Mouse (Mus musculus): Measurements from ENCODE around the gene H2-M3. TPM values are rescaled to one million over a fixed set of nuclear protein-coding genes. Genes with fewer than 3 reads are reported as not detected.
"Not testable (repeated sequence)": the region's sequence is repeated elsewhere in the genome, so short reads cannot be mapped to it uniquely, and the experiment has no call there.

Gene H2-M3
- 4.2 and 4.9 TPM in 2 replicates for polyA plus RNA-seq (2015; fragmentation: Nextera tagmentation; extraction: Ambion mirVana)

DNA sequence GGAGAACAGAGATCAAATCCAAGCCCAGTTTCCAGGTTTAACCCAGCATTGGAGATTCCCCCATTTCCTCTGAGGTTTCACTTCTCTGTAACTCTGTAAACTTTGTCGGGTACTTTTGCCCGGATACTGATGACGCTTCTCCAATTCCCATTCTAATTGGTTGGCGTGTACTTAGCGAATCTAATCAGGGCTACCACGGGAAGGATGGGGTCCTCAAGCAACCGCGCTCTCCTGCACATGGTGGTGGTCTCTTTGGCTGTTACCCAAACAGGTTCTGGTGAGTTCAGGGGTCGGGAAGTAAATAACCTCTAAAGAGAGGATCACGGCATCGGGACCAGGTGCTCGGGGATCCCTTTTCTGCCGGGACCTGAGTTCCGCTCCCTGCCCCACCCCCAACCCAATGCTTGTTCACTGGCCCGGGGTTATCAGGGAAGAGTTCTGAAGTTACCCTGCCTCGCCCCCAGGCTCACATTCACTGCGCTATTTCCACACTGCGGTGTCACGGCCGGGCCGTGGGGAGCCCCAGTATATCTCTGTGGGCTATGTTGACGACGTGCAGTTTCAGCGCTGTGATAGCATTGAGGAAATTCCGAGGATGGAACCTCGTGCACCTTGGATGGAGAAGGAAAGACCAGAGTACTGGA, at the start of gene H2-M3:
TSS of gene H2-M3 (plus strand) at position 163 of the 644 bp plus-strand sequence.
- Histone ChIP-seq H3K4me1 (0 out of 2 replicates have a peak, but pooled peaks cover 5% of the 10 kb centered on the region), H3K4me3 (replicated peaks) (peak within 1 kb of the TSS; percentile 55), H3K36me3 (no peaks in the 10 kb centered on the region), H3K27me3 (replicated peaks) (no peaks in the 10 kb centered on the region), H3K9ac (no peak within 1 kb of the TSS), H3K27ac (no peak within 1 kb of the TSS), H3K4me2 (peak within 1 kb of the TSS; percentile 81), H3K9me3 (no peaks in the 10 kb centered on the region)
- ATAC-seq (ENCODE audit: insufficient read depth, low FRiP score, low read depth): peak; percentile 91
- 2% methylated on average over 26 of the region's 26 CpGs for WGBS

DNA sequence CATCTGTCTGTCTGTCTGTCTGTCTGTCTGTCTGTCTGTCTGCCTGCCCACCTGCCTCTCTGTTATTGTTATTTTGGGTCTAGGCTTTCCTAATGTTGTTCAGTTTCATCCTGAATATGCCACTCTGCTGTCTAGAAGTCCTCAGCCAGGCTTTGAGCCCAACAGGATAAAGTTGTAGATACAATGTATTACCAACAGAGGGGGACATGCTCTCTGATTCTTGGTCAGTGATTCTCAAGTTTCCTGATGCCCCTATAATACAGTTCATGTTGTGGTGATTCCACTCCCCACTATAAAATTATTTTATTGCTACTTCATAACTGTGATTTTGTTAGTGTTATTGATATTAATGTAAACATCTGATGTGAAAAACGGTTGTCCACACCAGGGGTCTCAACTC, 48.1 kb upstream of the H2-M3 start:
- no peaks in the 10 kb centered on the region for H3K9me3 ChIP-seq
- no peaks in the 10 kb centered on the region for H3K27me3 ChIP-seq (replicated peaks)
- WGBS: 29% methylated on average over 1 of the region's 1 CpGs
- H3K4me2 ChIP-seq: no peak overlapping the region
- H3K4me1 ChIP-seq: no peaks in the 10 kb centered on the region
- no peak overlapping the region for H3K4me3 ChIP-seq (replicated peaks)
- no peaks in the 10 kb centered on the region for H3K36me3 ChIP-seq
- ATAC-seq (ENCODE audit: insufficient read depth, low FRiP score, low read depth): no peak
- no peak overlapping the region for H3K27ac ChIP-seq
- no peak overlapping the region for H3K9ac ChIP-seq

DNA sequence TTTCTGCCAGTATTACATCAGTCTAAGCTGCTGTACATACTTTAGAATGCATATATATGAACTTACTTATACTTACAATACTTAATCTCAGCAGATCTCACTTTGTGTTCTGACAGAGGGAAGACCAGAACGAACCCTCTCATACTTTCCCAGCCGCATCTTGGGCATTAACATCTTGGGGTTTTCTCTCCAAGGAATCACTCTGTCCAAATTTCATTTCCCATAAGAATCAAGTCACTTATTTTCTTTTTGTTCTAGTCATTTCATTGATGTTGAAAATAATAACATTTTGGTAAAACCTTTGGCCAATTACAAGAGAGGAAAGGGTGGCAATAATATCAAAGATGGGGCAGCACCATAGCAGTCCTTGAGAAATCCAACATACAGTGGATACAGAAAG, 32.8 kb upstream of the H2-M3 start, which contains the start of gene Olfr97:
TSS of gene Olfr97 (minus strand) at position 101 of the 400 bp plus-strand sequence.
- H3K27me3 ChIP-seq (replicated peaks); H3K36me3 ChIP-seq; H3K27ac ChIP-seq; H3K4me3 ChIP-seq (replicated peaks); H3K9ac ChIP-seq; H3K4me1 ChIP-seq; H3K4me2 ChIP-seq; H3K9me3 ChIP-seq; ATAC-seq (ENCODE audit: insufficient read depth, low FRiP score, low read depth): not testable (repeated sequence)
- 87% methylated on average over 2 of the region's 2 CpGs for WGBS

DNA sequence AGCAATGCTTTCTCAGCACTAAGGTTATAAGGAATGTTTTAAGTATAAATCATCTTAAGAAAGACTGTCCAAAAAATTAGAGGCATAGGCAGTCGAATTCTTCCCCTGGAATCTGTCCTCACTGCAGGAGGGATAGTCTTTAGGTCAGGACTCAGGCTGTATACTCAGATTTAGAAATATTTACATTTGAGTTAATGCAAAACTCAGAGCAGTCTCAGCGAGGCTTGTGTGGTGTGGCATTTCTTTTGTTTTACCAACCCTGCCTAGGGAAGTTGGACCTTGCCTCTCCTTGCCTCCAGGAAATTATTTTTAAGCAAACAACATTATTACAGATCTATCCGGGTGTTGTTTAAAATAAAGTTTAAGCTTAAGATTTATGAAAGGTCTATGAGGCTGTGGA, 27.8 kb upstream of the H2-M3 start:
- Histone ChIP-seq H3K36me3 (no peaks in the 10 kb centered on the region), H3K27me3 (replicated peaks) (no peaks in the 10 kb centered on the region), H3K27ac (no peak overlapping the region), H3K4me1 (no peaks in the 10 kb centered on the region), H3K9ac (no peak overlapping the region), H3K4me3 (replicated peaks) (no peak overlapping the region), H3K4me2 (no peak overlapping the region), H3K9me3 (no peaks in the 10 kb centered on the region)
- no peak for ATAC-seq (ENCODE audit: insufficient read depth, low FRiP score, low read depth)
- 8% methylated on average over 3 of the region's 3 CpGs for WGBS

- no peaks in the 10 kb centered on the region for H3K27me3 ChIP-seq (replicated peaks)
- H3K4me2 ChIP-seq: no peak overlapping the region
- ATAC-seq (ENCODE audit: insufficient read depth, low FRiP score, low read depth): no peak
- no peaks in the 10 kb centered on the region for H3K9me3 ChIP-seq
- no peak overlapping the region for H3K27ac ChIP-seq
- H3K36me3 ChIP-seq: no peaks in the 10 kb centered on the region
- no peaks in the 10 kb centered on the region for H3K4me1 ChIP-seq
- WGBS: 26% methylated on average over 5 of the region's 5 CpGs
- H3K4me3 ChIP-seq (replicated peaks): no peak overlapping the region
- H3K9ac ChIP-seq: no peak overlapping the region
Measured at GRCm38 (mm10) chr17:37246715-37247114, 23.3 kb upstream of the H2-M3 start.

DNA sequence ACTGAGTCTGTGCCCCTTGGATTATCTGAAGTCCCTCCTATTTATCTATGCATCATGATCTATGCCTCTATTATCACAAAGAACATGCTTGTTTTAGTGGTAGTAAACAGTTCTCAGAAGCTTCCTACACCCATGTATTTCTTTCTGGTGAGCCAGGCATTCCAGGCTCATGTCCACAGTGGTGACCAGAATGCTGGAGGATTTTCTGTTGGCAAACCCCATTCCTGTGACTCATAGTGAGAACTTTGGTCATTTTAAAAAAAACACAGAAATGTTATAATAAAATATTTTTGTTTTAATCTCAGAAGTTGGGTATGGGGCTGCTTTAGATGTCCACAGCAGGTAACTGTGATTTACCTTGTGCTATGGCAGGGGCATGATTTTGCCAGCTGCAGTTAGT, 20.6 kb upstream of the H2-M3 start:
- Histone ChIP-seq H3K4me2 (no peak overlapping the region), H3K27ac (no peak overlapping the region), H3K36me3 (no peaks in the 10 kb centered on the region), H3K27me3 (replicated peaks) (no peaks in the 10 kb centered on the region), H3K4me1 (no peaks in the 10 kb centered on the region), H3K4me3 (replicated peaks) (no peak overlapping the region), H3K9me3 (no peaks in the 10 kb centered on the region), H3K9ac (no peak overlapping the region)
- ATAC-seq (ENCODE audit: insufficient read depth, low FRiP score, low read depth): no peak

- Histone ChIP-seq H3K4me2 (no peak overlapping the region), H3K27me3 (replicated peaks) (no peaks in the 10 kb centered on the region), H3K27ac (no peak overlapping the region), H3K4me3 (replicated peaks) (no peak overlapping the region), H3K9ac (no peak overlapping the region), H3K9me3 (no peaks in the 10 kb centered on the region), H3K4me1 (no peaks in the 10 kb centered on the region), H3K36me3 (no peaks in the 10 kb centered on the region)
- 4% methylated on average over 1 of the region's 1 CpGs for WGBS
- ATAC-seq (ENCODE audit: insufficient read depth, low FRiP score, low read depth): no peak
Measured at GRCm38 (mm10) chr17:37250544-37250943, 19.5 kb upstream of the H2-M3 start.

GRCm38 (mm10) chr17:37263626-37264025, 6.4 kb upstream of the H2-M3 start, which contains the start of gene Olfr98:
Olfr98 (minus strand) TSS chr17:37263749.
- Histone ChIP-seq H3K27me3 (replicated peaks) (no peaks in the 10 kb centered on the region), H3K9ac (no peak within 1 kb of the TSS), H3K4me1 (no peaks in the 10 kb centered on the region), H3K27ac (no peak within 1 kb of the TSS), H3K9me3 (no peaks in the 10 kb centered on the region), H3K4me3 (replicated peaks) (no peak within 1 kb of the TSS), H3K4me2 (no peak within 1 kb of the TSS), H3K36me3 (no peaks in the 10 kb centered on the region)
- ATAC-seq (ENCODE audit: insufficient read depth, low FRiP score, low read depth): no peak
- WGBS: 82% methylated on average over 1 of the region's 1 CpGs

GRCm38 (mm10) chr17:37270702-37271092, 677 bp downstream of the H2-M3 start:
- 0 out of 2 replicates have a peak, but pooled peaks cover 5% of the 10 kb centered on the region for H3K4me1 ChIP-seq
- H3K27ac ChIP-seq: no peak overlapping the region
- H3K9me3 ChIP-seq: no peaks in the 10 kb centered on the region
- H3K4me3 ChIP-seq (replicated peaks): peak overlapping the region; percentile 55
- no peak overlapping the region for H3K9ac ChIP-seq
- ATAC-seq (ENCODE audit: insufficient read depth, low FRiP score, low read depth): peak; percentile 29; the same call in 1 of the 2 replicates
- H3K4me2 ChIP-seq: peak overlapping the region; percentile 81
- H3K36me3 ChIP-seq: no peaks in the 10 kb centered on the region
- WGBS: 59% methylated on average over 8 of the region's 8 CpGs
- H3K27me3 ChIP-seq (replicated peaks): no peaks in the 10 kb centered on the region

DNA sequence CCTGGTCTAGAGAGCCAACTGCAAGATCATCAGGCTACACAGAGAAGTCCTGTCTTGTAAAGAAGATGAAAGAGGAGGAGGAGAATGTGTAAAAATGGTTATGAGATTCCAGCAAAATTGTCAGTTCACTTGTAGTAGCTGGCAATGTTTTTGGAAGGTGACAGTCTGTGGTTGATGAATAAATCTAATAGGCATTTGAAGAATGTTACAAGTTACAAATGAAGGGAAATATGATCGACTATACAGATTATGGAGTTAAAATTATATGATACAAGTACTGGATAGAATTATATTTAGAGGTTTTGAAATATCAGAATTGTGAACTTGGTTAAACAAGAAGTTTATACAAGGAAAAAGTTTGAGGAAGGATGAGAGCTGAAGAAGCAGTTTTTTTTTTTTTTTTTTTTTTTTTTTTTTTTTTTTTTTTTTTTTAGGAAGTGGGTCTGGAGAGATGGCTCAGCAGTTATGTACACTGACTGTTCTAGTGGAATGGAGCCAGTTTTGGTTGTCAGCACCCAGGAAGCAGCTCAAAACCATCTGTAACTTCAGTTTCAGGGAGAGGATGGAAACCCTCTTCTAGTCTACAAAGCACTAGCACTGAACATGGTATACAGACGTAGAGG, 5.7 kb downstream of the H2-M3 start:
- Histone ChIP-seq H3K4me1 (0 out of 2 replicates have a peak, but pooled peaks cover 2% of the 10 kb centered on the region), H3K4me3 (replicated peaks) (no peak overlapping the region), H3K4me2 (no peak overlapping the region), H3K36me3 (no peaks in the 10 kb centered on the region), H3K27ac (no peak overlapping the region), H3K9me3 (no peaks in the 10 kb centered on the region), H3K27me3 (replicated peaks) (no peaks in the 10 kb centered on the region), H3K9ac (no peak overlapping the region)
- 80% methylated on average over 2 of the region's 2 CpGs for WGBS
- no peak for ATAC-seq (ENCODE audit: insufficient read depth, low FRiP score, low read depth)

DNA sequence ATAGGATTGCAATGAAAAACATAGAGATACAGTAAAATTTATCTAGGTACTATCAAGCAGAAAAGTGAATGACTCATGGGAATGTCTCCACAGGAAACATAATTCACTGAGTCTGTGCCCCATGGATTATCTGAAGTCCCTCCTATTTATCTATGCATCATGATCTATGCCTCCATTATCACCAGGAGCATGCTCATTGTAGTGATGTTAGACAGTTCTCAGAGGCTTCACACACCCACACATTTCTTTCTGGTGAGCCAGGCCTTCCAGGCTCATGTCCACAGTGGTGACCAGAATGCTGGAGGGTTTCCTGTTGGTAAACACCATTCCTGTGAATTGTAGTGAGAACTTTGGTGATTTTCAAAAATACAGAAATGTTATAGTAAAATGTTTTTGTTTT, 6.6 kb downstream of the H2-M3 start:
- H3K4me1 ChIP-seq: no peaks in the 10 kb centered on the region
- no peak for ATAC-seq (ENCODE audit: insufficient read depth, low FRiP score, low read depth)
- H3K36me3 ChIP-seq: no peaks in the 10 kb centered on the region

DNA sequence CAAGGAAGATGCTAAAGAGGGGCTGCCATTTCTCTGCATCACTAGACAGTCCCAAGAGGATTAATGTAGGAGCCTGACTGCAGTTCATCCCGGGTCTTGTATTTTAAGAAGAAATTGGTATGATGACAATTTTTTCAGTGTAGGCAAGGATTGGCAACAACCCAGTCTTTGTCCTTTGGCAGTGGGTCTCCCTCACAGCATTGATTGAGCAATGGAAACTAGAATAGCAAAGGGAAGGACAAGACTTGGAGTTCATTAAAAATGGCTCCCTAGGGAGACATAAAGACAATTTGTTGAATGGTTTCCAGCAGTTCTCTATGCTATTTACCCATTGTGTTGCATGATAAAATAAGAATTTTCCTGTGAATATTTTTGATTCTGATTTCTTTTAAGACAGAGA, 10.3 kb downstream of the H2-M3 start:
- Histone ChIP-seq H3K36me3 (no peaks in the 10 kb centered on the region), H3K4me1 (no peaks in the 10 kb centered on the region), H3K4me2 (no peak overlapping the region), H3K27me3 (replicated peaks) (no peaks in the 10 kb centered on the region), H3K4me3 (replicated peaks) (no peak overlapping the region), H3K9me3 (no peaks in the 10 kb centered on the region), H3K27ac (no peak overlapping the region), H3K9ac (no peak overlapping the region)
- WGBS: 83% methylated on average over 1 of the region's 1 CpGs
- no peak for ATAC-seq (ENCODE audit: insufficient read depth, low FRiP score, low read depth)

More for the DNA sequence above, 6.6 kb downstream of the H2-M3 start:
- no peaks in the 10 kb centered on the region for H3K9me3 ChIP-seq
- H3K27ac ChIP-seq: no peak overlapping the region
- H3K4me2 ChIP-seq: no peak overlapping the region
- H3K9ac ChIP-seq: no peak overlapping the region
- H3K27me3 ChIP-seq (replicated peaks): no peaks in the 10 kb centered on the region
- no peak overlapping the region for H3K4me3 ChIP-seq (replicated peaks)
